Mouse (Mus musculus) layer of hippocampus, adult 8-10 months (tissue): ENCODE results near the gene Tshz2. TPM values are rescaled to one million over a fixed set of nuclear protein-coding genes. Genes with fewer than 3 reads are reported as not detected.

Experiments
- DNase-seq, 2 experiments: peaks; one replicate each; pipeline ENCODE4 v3.0.0; 2022; ENCODE audit warnings: low spot score in 2 of 2
- total RNA-seq, 4 experiments: library from RNA; stranded (reverse); gene quantifications; 2 replicates each; pipeline ENCODE4 v1.2.4; 2022

Gene Tshz2
- total RNA-seq, 4 experiments from 2014 or later: 64.2 to 79.4 (median 74.0) TPM

DNA sequence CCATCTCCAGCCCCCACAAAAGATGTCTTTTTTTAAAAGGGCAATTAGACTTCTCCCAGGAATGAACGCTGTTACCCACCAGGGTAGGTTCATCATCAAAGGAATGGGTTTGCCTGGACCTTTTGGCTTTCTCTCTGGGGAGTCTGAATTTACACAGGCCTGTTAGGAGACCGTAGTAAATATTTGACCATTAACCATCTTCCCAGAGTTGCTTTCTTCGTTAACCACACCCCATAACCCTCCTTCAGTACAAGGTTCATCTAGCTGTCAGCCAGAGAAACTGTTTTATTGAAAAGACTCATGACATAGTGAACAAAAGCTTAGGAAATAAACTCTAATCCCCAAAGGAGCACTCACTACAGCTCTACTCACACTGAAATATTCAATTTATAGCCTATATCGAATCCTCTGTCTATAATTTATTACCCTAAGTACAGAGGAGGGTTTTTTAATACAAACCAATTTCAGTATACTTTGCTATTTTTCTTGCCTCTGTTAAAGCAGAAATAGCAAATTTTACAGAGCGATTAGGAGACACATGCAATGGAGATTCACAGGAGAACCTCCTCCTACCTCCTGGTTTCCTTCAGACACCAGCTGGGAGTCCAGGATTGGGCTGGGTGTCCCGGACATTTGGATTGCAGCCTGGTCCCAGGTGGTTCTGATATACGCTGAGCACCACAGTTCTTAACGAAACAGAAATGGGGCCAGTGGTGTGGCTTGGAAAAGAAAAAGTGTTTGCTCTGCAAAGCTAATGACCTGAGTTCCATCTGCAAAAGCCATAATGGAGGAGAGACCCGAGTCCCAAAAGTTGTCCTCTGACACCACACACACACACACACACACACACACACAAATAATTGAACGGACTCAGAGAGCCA lies 459.0 kb downstream of the Tshz2 start:
- no peak for DNase-seq

DNA sequence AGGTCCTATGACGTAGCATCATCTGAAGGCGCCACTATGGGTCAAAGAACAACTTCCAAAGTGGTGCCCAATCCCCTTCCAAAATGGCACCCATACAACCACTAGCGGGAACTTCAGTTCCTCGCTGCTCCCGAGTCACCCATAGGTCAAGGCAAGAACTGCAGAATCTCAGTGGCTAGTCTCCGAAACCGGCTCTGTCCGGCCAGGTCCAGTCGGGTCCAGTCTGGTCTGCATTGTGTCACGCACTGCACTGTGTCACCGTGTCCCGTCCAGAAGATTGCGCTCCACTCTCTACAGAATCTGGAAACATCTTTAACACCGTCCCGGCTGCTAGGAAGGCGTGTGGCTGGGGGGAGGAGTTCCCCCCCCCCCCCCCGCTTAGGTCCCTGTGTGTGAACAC lies 461.4 kb downstream of the Tshz2 start:
- DNase-seq: no peak

DNA sequence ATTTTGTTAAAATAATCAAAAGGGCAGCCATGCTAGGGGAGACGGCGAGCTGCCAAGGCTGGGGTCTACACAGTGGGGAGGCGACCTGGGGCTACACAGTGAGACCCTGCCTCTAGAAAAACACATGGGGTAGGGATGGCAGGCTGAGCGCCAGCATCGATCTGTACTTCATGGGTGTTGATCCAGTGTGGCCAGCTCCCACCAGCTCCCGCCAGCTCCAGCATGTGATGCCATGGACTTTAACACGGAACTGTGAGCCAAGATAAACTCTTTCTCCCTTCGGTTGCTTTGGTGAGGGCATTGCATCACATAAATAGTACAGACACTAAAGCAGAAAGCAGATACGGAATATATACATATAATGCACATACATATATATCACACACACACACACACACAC lies 462.1 kb downstream of the Tshz2 start:
- no peak for DNase-seq

DNA sequence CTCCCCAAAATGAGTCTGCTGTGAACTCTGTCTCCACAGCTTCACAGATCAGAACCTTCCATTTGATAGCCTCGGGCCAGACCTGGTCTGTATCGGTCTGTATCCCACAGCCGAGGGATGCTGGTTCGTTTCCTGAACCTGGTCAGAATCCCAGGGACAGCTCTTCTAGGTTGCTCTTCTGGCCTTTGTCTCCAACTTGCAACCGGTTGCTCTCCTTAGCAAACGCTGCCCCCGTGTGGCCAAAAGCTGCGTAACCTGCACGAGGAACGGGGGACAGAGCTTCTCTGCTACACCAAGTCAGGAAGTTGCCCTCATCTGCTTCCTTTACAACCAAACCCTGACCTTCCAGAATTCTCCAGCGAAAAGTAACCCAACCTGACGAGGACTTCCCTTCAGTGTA lies 468.3 kb downstream of the Tshz2 start:
- peak; percentile 69 to 87 for DNase-seq

DNA sequence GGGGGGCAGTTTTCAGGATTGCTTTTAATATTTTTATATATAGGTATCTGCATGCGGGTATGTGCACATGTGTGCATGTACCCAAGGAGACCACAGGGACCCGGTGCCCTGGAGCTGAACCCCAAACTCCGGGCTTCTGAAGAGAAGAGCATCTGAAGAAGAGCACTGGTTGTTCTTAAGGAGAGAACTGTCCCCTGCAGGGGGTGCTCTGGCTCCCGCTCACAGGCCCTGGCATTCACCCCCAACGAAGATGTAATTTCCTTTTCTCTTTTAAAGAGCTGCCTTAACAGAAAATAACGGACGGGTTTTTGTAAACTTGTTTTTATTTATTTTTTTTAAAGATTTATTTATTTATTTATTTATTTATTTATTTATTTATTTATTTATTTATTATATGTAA lies 469.1 kb downstream of the Tshz2 start:
- DNase-seq: no peak

DNA sequence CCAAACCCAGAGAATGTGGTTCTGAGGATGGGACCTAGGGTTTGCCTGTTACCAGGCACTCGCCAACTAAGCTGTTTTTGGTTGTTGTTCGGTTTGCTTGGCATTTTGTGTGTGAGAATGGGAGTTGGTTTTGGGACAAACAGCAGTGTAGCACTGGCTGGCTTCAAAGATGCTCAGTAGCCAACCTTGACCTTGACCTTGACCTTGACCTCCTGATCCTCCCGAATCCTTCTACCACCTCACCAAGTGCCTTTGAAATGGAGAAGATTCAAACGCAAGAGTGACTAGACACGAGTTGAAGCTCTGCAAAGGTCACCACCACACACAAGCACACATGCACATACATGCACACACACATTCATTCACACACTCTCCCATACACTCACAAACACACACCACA lies 470.5 kb downstream of the Tshz2 start:
- DNase-seq: no peak

DNA sequence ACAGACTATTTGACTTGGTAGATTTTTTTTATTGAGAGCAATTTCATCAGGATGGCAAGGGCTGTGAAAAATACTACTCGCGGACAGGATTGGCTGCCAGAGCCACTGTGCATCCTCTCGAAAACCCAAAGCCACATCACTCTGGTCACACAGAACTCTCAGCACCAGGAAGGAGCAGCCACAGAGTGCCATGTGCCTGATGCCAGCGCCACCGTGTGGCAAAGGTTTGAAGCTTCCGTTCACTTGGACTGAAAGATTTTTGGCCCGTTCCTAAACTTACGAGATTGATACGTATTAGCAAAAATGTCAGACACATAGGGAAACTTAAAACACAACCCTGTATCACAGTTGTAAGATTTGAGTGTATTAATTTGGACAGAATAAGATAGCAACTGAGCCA lies 471.0 kb downstream of the Tshz2 start:
- peak; percentile 25 to 55 for DNase-seq

DNA sequence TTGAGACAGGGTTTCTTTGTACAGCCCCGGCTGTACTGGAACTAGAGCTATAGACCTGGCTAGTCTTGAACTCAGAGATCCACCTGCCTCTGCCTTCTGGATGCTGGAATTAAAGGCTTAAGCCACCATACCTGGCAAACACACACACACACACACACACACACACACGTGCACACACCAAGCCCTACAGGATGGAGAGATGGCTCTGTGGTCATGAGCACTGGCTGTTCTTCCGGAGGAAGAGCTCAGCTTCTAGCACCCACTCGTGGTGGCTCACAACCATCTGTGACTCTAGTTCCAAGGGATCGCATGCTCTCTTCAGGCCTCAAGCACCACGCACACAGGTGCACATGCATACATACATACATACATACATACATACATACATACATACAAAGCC lies 471.6 kb downstream of the Tshz2 start:
- DNase-seq: no peak

DNA sequence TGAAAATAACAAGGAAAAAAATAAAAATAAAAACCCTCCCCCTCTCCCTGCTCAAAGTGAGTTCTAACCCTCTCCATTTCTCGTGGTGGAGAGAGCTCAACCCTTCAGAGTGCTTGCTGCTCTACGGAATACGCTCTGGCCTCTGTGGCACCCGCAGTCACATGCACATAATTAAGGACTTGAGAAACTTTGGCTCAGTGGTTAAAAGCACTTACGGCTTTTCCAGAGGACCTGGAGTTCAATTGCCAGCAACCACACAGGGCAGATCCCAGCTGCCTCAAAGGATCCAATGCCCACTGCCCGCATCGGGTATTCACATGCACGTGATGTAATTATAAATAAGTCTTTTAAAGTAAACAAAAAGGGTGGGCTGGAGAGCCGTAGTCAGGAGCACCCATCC lies 473.2 kb downstream of the Tshz2 start:
- DNase-seq: no peak

DNA sequence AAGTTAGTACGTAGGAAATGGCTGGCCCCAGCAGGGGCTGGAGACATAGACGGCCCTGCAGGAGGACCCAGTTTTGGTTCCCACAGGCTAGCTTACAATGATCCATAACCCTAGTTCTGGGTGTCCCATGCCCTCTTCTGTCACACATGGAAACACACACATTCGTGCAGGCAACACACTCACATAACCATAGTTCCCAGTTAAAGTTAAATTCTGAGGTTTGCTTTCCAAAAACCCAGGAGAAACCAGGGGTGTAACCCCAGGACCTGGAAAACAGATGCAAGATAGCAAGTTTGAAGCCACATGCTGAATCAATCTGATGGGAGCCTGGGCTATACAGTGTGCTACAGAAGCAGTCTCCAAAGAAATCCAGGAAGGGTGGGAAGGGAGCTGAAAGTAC lies 475.0 kb downstream of the Tshz2 start:
- no peak for DNase-seq

DNA sequence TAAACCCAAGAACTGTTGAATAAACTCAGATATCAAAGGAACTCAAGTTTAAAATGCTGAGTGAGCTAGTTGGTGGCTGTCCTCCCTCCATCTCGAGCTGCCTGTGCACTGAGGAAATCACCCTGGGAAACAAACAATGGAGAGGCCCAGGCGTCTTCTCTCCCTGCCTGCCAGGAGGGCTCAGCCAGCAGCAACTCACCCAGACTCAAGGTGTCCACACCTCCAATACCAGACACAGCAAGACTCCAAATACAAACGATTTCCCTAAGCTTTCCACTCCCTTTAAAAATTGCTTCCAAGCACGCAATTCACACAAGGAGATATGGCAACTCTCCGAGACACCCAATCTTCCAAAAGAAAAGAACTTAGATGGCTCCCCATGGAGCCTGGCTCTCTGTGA lies 476.7 kb downstream of the Tshz2 start:
- DNase-seq: no peak

DNA sequence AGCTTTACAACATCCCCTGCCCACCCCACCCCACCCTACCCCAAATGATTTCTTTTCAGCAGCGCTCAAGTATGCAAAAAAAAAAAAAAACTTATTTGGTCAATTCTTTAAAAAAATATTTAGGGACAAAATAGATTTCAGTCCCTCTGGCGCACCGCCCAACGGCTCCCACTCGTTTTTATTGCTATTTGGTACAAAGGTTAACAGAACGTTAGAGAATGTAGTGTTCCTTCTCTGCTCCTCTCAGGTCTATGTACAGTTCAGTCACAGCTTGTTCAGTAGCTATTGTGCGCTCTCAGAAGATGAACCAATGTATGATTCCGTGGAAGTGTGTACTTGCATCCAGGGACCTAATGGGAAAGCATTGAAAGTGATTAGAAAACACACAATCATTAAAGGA lies 477.5 kb downstream of the Tshz2 start:
- no peak for DNase-seq

DNA sequence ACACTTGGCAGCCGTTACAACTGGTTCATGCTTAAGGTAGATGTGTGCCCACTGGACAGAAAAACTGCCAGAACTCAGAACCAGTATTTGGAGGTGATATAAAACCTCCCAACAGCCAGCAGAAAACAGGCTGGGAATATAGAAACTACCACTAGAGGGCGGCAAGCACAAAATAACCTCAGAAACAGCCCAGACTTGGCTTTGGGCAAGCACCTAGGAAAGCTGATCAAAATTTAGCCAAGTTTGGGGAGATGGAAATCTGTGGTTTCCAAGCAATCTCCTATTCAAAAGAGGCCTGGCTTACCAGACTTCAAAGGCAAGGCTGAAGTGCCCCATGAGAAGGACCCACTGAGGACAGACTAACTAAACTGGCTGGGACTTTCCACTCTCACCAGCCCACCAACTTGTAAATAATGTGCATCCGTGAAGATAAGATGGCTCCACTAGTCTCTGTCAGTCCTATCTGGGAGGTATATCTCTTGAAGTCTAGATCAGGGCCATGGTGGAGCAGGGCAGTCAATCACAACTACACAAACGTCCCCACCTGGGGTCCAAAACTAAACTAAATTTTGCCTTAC lies 484.0 kb downstream of the Tshz2 start:
- DNase-seq: peak; percentile 46 to 78

DNA sequence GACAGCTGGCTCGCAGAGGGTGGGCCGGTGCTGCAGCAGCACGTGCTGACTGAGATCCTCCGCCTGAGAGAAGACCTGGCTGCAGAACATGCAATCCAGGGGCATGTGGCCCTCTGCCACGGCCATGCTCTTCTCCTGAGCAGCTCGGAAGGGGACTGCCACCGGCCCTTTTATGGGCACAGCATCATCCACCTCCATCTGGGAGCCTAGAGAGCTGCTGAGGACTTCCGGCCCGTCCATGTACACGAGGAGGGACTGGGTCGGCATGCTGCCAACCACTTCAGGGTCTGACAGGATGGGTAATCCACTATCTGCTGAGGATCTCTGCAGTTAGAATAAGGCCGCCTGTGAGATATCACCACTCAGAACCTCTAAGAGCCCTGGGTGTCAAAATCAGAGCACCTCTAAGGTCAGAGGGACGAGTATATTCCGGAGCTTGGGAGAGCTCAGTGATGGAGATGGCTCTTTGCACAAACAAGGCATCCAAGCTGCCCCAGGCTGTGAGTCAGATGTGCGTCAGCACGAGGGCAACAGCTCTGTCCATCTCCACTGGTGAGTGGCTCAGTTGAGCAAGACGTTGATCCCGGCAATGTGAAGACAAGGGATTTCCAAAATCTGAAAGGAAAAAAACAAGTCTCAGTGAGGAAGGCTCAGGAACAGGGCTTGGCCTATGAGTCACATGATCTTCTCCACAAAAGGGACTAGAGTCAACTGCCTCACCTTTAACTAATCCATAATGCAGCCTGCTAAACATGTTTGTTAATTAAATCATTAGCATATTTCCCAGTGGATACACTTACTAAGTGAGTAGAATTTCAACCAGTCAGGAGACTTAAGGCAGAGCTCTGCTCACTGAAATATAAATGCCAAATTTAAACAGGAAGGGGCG lies 487.6 kb downstream of the Tshz2 start:
- no peak for DNase-seq

Other genes with a start within 250 kb of the Tshz2 start
- gene Gm11011, start 45.3 kb upstream of the Tshz2 start, total RNA-seq: not detected